Mouse (Mus musculus): ENCODE data around the gene Pla2g3. TPM values are rescaled to one million over a fixed set of nuclear protein-coding genes. Genes with fewer than 3 reads are reported as not detected.

The Pla2g3 gene
- total and polyA plus RNA-seq, 2 experiments from 2014 or later = 11.9 to 26.2 TPM

- H3K27me3 ChIP-seq (ENCODE audit: insufficient read depth, low read length) = no peaks in the 10 kb centered on the region
- H3K9me3 ChIP-seq (ENCODE audit: low read length) = no peaks in the 10 kb centered on the region
- H3K4me2 ChIP-seq (ENCODE audit: low read depth) = no peak overlapping the region
- TF ChIP-seq CTCF (IDR thresholded peaks at IDR 0.05; ENCODE audit: low read depth) = no peak
- H3K36me3 ChIP-seq (ENCODE audit: insufficient read depth) = no peaks in the 10 kb centered on the region
- ATAC-seq (no peak), DNase-seq (no peak)
- H3K4me1 ChIP-seq (ENCODE audit: insufficient read depth) = no peaks in the 10 kb centered on the region
- H3K27ac ChIP-seq (ENCODE audit: low read depth, low read length) = no peak overlapping the region
- no peak overlapping the region for H3K4me3 ChIP-seq (ENCODE audit: low read depth, low read length)
- no peak overlapping the region for H3K9ac ChIP-seq
- WGBS = 77% methylated on average over 4 of the region's 4 CpGs
Observed at GRCm38 (mm10) chr11:3492748-3493147, 4.7 kb downstream of the Pla2g3 start.

- DNase-seq (no peak), ATAC-seq (no peak)
- Histone ChIP-seq H3K36me3 (ENCODE audit: insufficient read depth) (no peaks in the 10 kb centered on the region), H3K4me1 (ENCODE audit: insufficient read depth) (no peaks in the 10 kb centered on the region), H3K4me2 (ENCODE audit: low read depth) (no peak overlapping the region), H3K27me3 (ENCODE audit: insufficient read depth, low read length) (no peaks in the 10 kb centered on the region), H3K27ac (ENCODE audit: low read depth, low read length) (no peak overlapping the region), H3K9me3 (ENCODE audit: low read length) (no peaks in the 10 kb centered on the region), H3K9ac (no peak overlapping the region), H3K4me3 (ENCODE audit: low read depth, low read length) (no peak overlapping the region)
- no peak for TF ChIP-seq CTCF (IDR thresholded peaks at IDR 0.05; ENCODE audit: low read depth)
- WGBS = 80% methylated on average over 17 of the region's 17 CpGs
Observed at GRCm38 (mm10) chr11:3494857-3495256, 6.8 kb downstream of the Pla2g3 start.

GRCm38 (mm10) chr11:3495496-3495895, 7.4 kb downstream of the Pla2g3 start:
- H3K27me3 ChIP-seq (ENCODE audit: insufficient read depth, low read length) = no peaks in the 10 kb centered on the region
- no peak for DNase-seq
- no peak for ATAC-seq
- H3K4me1 ChIP-seq (ENCODE audit: insufficient read depth) = no peaks in the 10 kb centered on the region
- H3K4me3 ChIP-seq (ENCODE audit: low read depth, low read length) = no peak overlapping the region
- H3K4me2 ChIP-seq (ENCODE audit: low read depth) = no peak overlapping the region
- no peaks in the 10 kb centered on the region for H3K9me3 ChIP-seq (ENCODE audit: low read length)
- no peaks in the 10 kb centered on the region for H3K36me3 ChIP-seq (ENCODE audit: insufficient read depth)
- no peak for TF ChIP-seq CTCF (IDR thresholded peaks at IDR 0.05; ENCODE audit: low read depth)
- WGBS = 95% methylated on average over 14 of the region's 14 CpGs
- no peak overlapping the region for H3K9ac ChIP-seq
- H3K27ac ChIP-seq (ENCODE audit: low read depth, low read length) = no peak overlapping the region

GRCm38 (mm10) chr11:3496756-3497155, 8.7 kb downstream of the Pla2g3 start:
- no peaks in the 10 kb centered on the region for H3K9me3 ChIP-seq (ENCODE audit: low read length)
- no peak overlapping the region for H3K4me2 ChIP-seq (ENCODE audit: low read depth)
- H3K36me3 ChIP-seq (ENCODE audit: insufficient read depth) = no peaks in the 10 kb centered on the region
- H3K4me1 ChIP-seq (ENCODE audit: insufficient read depth) = no peaks in the 10 kb centered on the region
- H3K27me3 ChIP-seq (ENCODE audit: insufficient read depth, low read length) = no peaks in the 10 kb centered on the region
- no peak for DNase-seq
- H3K4me3 ChIP-seq (ENCODE audit: low read depth, low read length) = no peak overlapping the region
- no peak overlapping the region for H3K27ac ChIP-seq (ENCODE audit: low read depth, low read length)
- no peak for TF ChIP-seq CTCF (IDR thresholded peaks at IDR 0.05; ENCODE audit: low read depth)
- WGBS = 64% methylated on average over 5 of the region's 5 CpGs
- H3K9ac ChIP-seq = no peak overlapping the region
- ATAC-seq = no peak

GRCm38 (mm10) chr11:3497296-3497695, 9.2 kb downstream of the Pla2g3 start:
- whole genome bisulfite sequencing = 89% methylated on average over 1 of the region's 1 CpGs
- Histone ChIP-seq H3K4me1 (ENCODE audit: insufficient read depth) (no peaks in the 10 kb centered on the region), H3K9ac (no peak overlapping the region), H3K36me3 (ENCODE audit: insufficient read depth) (no peaks in the 10 kb centered on the region), H3K27me3 (ENCODE audit: insufficient read depth, low read length) (no peaks in the 10 kb centered on the region), H3K4me2 (ENCODE audit: low read depth) (no peak overlapping the region), H3K4me3 (ENCODE audit: low read depth, low read length) (no peak overlapping the region), H3K27ac (ENCODE audit: low read depth, low read length) (no peak overlapping the region), H3K9me3 (ENCODE audit: low read length) (no peaks in the 10 kb centered on the region)
- DNase-seq = no peak
- no peak for ATAC-seq
- TF ChIP-seq CTCF (IDR thresholded peaks at IDR 0.05; ENCODE audit: low read depth) = no peak

- no peak overlapping the region for H3K9ac ChIP-seq
- H3K4me1 ChIP-seq (ENCODE audit: insufficient read depth) = no peaks in the 10 kb centered on the region
- no peak overlapping the region for H3K27ac ChIP-seq (ENCODE audit: low read depth, low read length)
- TF ChIP-seq CTCF (IDR thresholded peaks at IDR 0.05; ENCODE audit: low read depth) = no peak
- no peak overlapping the region for H3K4me3 ChIP-seq (ENCODE audit: low read depth, low read length)
- no peaks in the 10 kb centered on the region for H3K9me3 ChIP-seq (ENCODE audit: low read length)
- H3K27me3 ChIP-seq (ENCODE audit: insufficient read depth, low read length) = no peaks in the 10 kb centered on the region
- H3K36me3 ChIP-seq (ENCODE audit: insufficient read depth) = no peaks in the 10 kb centered on the region
- no peak for ATAC-seq
- 76% methylated on average over 17 of the region's 17 CpGs for WGBS
- DNase-seq = no peak
- H3K4me2 ChIP-seq (ENCODE audit: low read depth) = no peak overlapping the region
Observed at GRCm38 (mm10) chr11:3502057-3502456, 14.0 kb downstream of the Pla2g3 start.

- ATAC-seq (no peak), DNase-seq (no peak)
- Histone ChIP-seq H3K27me3 (ENCODE audit: insufficient read depth, low read length) (no peaks in the 10 kb centered on the region), H3K4me2 (ENCODE audit: low read depth) (no peak overlapping the region), H3K4me3 (ENCODE audit: low read depth, low read length) (no peak overlapping the region), H3K9me3 (ENCODE audit: low read length) (no peaks in the 10 kb centered on the region), H3K36me3 (ENCODE audit: insufficient read depth) (no peaks in the 10 kb centered on the region), H3K4me1 (ENCODE audit: insufficient read depth) (no peaks in the 10 kb centered on the region), H3K27ac (ENCODE audit: low read depth, low read length) (no peak overlapping the region), H3K9ac (no peak overlapping the region)
- 79% methylated on average over 18 of the region's 18 CpGs for WGBS
- TF ChIP-seq CTCF (IDR thresholded peaks at IDR 0.05; ENCODE audit: low read depth) = no peak
Observed at GRCm38 (mm10) chr11:3502459-3503072, 14.5 kb downstream of the Pla2g3 start.

All from forebrain, postnatal 0 days (tissue).